22 mouse cellular contexts compared by ENCODE assay signal in genomic region chr14:117817196-117817595, GRCm38 (mm10).
"Had no signal": no experiment of that assay in that cellular context is flagged by ENCODE, and none has a peak within 500 bp of the region (broad histone marks: within the 10 kb centered on the region; RNA-seq: fewer than 3 reads in every experiment).

No protein-coding gene starts in this region.

- H3K27me3 ChIP-seq: forebrain, embryonic 15.5 days; heart, embryonic 13.5 days; heart, embryonic 15.5 days; hindbrain, embryonic 13.5 days; hindbrain, embryonic 15.5 days; limb, embryonic 13.5 days; limb, embryonic 15.5 days; liver, embryonic 12.5 days had no signal

- ATAC-seq: forebrain, embryonic 15.5 days; forebrain, postnatal 0 days; hindbrain, postnatal 0 days; intestine, embryonic 16.5 days; liver, embryonic 12.5 days had no signal

- H3K4me3 ChIP-seq: forebrain, embryonic 15.5 days; heart, adult 2 months; heart, embryonic 13.5 days; heart, embryonic 15.5 days; hindbrain, embryonic 13.5 days; hindbrain, embryonic 15.5 days; limb, embryonic 13.5 days; limb, embryonic 15.5 days; liver, embryonic 12.5 days had no signal

- H3K36me3 ChIP-seq: forebrain, embryonic 15.5 days; heart, embryonic 13.5 days; heart, embryonic 15.5 days; hindbrain, embryonic 13.5 days; hindbrain, embryonic 15.5 days; limb, embryonic 13.5 days; limb, embryonic 15.5 days; liver, embryonic 12.5 days had no signal

- H3K4me1 ChIP-seq: hindbrain, embryonic 13.5 days; hindbrain, embryonic 15.5 days; limb, embryonic 15.5 days; liver, embryonic 12.5 days had no signal

- H3K4me2 ChIP-seq: forebrain, embryonic 15.5 days; heart, embryonic 11.5 days; heart, embryonic 13.5 days; heart, embryonic 15.5 days; hindbrain, embryonic 13.5 days; hindbrain, embryonic 15.5 days; limb, embryonic 13.5 days; limb, embryonic 15.5 days; liver, embryonic 12.5 days had no signal

- H3K9me3 ChIP-seq: forebrain, embryonic 15.5 days; heart, embryonic 13.5 days; heart, embryonic 15.5 days; hindbrain, embryonic 13.5 days; hindbrain, embryonic 15.5 days; limb, embryonic 13.5 days; limb, embryonic 15.5 days; liver, embryonic 12.5 days had no signal

- DNase-seq: forebrain, postnatal 0 days; gastrocnemius, postnatal 14 days; gastrocnemius, postnatal 36 days; heart, adult 2 months; heart, postnatal 14 days; heart, postnatal 36 days; layer of hippocampus, adult 9-11 months; layer of hippocampus, postnatal 36 days; left cerebral cortex, postnatal 4 days; lung, adult 18-20 months had no signal

- H3K9ac ChIP-seq: forebrain, embryonic 15.5 days; forebrain, postnatal 0 days; heart, embryonic 13.5 days; heart, embryonic 15.5 days; hindbrain, embryonic 13.5 days; hindbrain, embryonic 15.5 days; limb, embryonic 13.5 days; limb, embryonic 15.5 days; liver, embryonic 12.5 days; liver, embryonic 14.5 days had no signal

- H3K27ac ChIP-seq: forebrain, embryonic 15.5 days; heart, adult 2 months; heart, embryonic 13.5 days; heart, embryonic 15.5 days; hindbrain, embryonic 13.5 days; hindbrain, embryonic 15.5 days; hindbrain, postnatal 0 days; limb, embryonic 13.5 days; limb, embryonic 15.5 days; liver, embryonic 12.5 days; liver, embryonic 14.5 days had no signal
